Mouse (Mus musculus) liver, embryonic 18 days (tissue): ENCODE measurements around the gene Map4k3. TPM values are rescaled to one million over a fixed set of nuclear protein-coding genes. Genes with fewer than 3 reads are reported as not detected.

Source experiments
- polyA plus RNA-seq: library from polyadenylated mRNA; depleted of rRNA; stranded (reverse); fragments of >200 nt; gene quantifications from 2 replicates; pipeline ENCODE4 v1.2.3, GENCODE M21; 2012; rRNA removed

The Map4k3 gene
- polyA plus RNA-seq, result 8.6 and 9.4 TPM in 2 replicates

DNA sequence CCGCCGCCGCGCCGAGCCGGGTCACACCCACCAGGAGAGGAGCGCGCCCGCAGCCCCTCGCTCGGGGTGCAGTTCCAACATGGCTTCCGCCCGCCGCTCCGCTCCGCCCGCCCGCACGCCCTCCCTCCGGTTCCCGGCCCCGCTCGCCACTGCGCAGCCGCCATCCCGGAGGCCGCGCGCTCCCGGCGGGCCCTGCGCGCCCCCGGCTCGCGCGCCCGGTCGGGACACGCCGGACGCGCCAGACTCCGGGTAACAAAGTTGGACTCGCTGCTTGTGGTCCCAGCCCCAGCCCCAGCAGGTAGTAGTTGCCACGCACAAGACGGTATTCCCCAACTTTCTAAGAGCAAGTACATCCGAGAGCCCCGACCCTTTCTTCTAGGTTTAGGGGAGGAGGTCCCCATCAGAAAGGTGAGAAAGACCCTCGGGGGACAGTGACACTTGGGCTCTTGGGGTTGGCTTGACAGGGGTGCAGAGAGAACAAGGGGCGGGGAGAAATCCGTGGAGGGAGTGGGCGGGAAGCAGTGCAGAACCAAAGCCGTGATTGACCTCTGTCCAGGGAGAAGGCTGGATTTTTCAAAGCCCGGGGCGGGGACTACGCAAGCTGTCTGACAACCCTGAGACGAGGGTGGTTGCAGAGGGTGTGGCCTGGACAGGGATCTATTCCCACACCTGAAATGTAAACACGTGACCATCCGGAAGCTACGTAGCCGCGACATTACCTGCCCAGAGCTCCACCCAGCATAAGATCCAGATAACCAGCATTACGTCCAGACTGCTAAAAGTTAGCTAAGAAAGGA lies at the start of gene Map4k3:
Map4k3 (minus strand) TSS at position 424 of the 797 bp plus-strand sequence.

DNA sequence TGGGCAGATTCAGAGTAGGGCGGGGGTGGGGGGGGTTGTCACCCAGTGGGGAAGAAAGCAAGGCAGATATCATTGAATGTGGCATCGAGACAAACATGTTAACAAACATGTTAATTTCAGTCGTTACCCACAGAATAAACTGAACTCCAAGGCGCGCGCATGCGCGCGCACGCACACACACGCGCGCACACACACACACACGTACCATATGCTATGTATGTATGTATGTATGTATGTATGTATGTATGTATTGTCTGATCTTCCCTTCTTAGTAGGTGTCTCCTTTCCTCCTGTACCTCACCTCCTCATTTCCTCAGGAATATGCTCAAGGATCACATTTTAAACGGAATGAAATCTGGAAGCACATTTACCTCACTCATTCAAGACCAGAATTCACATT lies 150.6 kb downstream of the Map4k3 start, which contains the start of gene Cdkl4:
Cdkl4 (minus strand) TSS at position 175 of the 400 bp plus-strand sequence.

Other genes with a start within 250 kb of the Map4k3 start
- gene Sos1, start 248.0 kb downstream of the Map4k3 start, polyA plus RNA-seq, result 1.5 and 1.7 TPM in 2 replicates
- gene Cdkl4, start 150.7 kb downstream of the Map4k3 start, polyA plus RNA-seq, result 0.24 and 0.28 TPM in 2 replicates
- gene Tmem178, start 216.1 kb upstream of the Map4k3 start, polyA plus RNA-seq, result 0.26 and 0.28 TPM in 2 replicates